Mouse (Mus musculus) embryonic fibroblast, embryonic 13.5 days (primary cell): ENCODE measurements around the gene Klc3.
A peak's percentile ranks its signal among the peaks of the same experiment; 100 is the strongest.

Experiments used
- CTCF ChIP-seq: IDR thresholded peaks from 2 replicates; pipeline ENCODE4 v1.5.1; 2011; ENCODE audit warnings: mild to moderate bottlenecking, control low read depth, low read length, moderate library complexity, borderline replicate concordance; ENCODE audit not compliant: insufficient read depth
- POLR2A ChIP-seq: IDR thresholded peaks from 2 replicates; pipeline ENCODE4 v1.6.1; 2011; ENCODE audit warnings: low read depth, mild to moderate bottlenecking, control low read depth, low read length, moderate library complexity

GRCm38 (mm10) chr7:19443344-19443743, 39.4 kb upstream of the Klc3 start:
- TF ChIP-seq CTCF, result peak; percentile 47; the same call in 1 of the 2 replicates
- TF ChIP-seq POLR2A, result no peak
